Mouse (Mus musculus) MEL (cell line): Measurements from ENCODE around the gene Tnni2. TPM values are rescaled to one million over a fixed set of nuclear protein-coding genes. Genes with fewer than 3 reads are reported as not detected.

Experiments
- DNase-seq: peaks from one replicate; pipeline ENCODE4 v3.0.0; 2011; ENCODE audit warnings: low read depth, low spot score
- H3K27ac ChIP-seq: 2 replicates; pipeline ENCODE4 v1.5.1; 2012; ENCODE audit warnings: low read depth, mild to moderate bottlenecking, control low read depth, low read length, moderate library complexity; ENCODE audit not compliant: control insufficient read depth
- H3K27me3 ChIP-seq, 2 experiments: fragments of 150-350 bp in 1 of 2; sonication (generic) in 1 of 2; 2 replicates each; pipeline ENCODE4 v1.6.1; 2012; ENCODE audit warnings: low read length in 2 of 2, mild to moderate bottlenecking in 2 of 2, improper control_type of control experiment in 1 of 2, moderate library complexity in 1 of 2; ENCODE audit not compliant: insufficient read depth in 2 of 2, control insufficient read depth in 1 of 2
- H3K36me3 ChIP-seq, 2 experiments: 2 replicates each; pipeline ENCODE4 v1.6.1; 2012 to 2014; ENCODE audit warnings: low read length in 2 of 2, improper control_type of control experiment in 1 of 2, inconsistent platforms in 1 of 2, mild to moderate bottlenecking in 1 of 2; ENCODE audit not compliant: insufficient read depth in 2 of 2, control insufficient read depth in 1 of 2
- H3K4me1 ChIP-seq, 2 experiments: fragments of 150-350 bp in 1 of 2; sonication (generic) in 1 of 2; 2 replicates each; pipeline ENCODE4 v1.6.1; 2012; ENCODE audit warnings: low read length in 2 of 2, improper control_type of control experiment in 1 of 2, mild to moderate bottlenecking in 1 of 2; ENCODE audit not compliant: insufficient read depth in 2 of 2, control insufficient read depth in 1 of 2
- H3K4me3 ChIP-seq, 2 experiments: fragments of 150-350 bp in 1 of 2; sonication (generic) in 1 of 2; 2 replicates each; pipeline ENCODE4 v1.5.1; 2012; ENCODE audit warnings: low read depth in 2 of 2, low read length in 2 of 2, mild to moderate bottlenecking in 2 of 2, moderate library complexity in 2 of 2, control low read depth in 1 of 2, improper control_type of control experiment in 1 of 2; ENCODE audit not compliant: control insufficient read depth in 1 of 2, insufficient read depth in 1 of 2
- H3K79me2 ChIP-seq: 2 replicates; pipeline ENCODE4 v1.6.1; 2012; ENCODE audit warnings: mild to moderate bottlenecking, low read length, moderate library complexity; ENCODE audit not compliant: control insufficient read depth, poor library complexity, insufficient read depth
- H3K9ac ChIP-seq: 2 replicates; pipeline ENCODE4 v1.6.1; 2012; ENCODE audit warnings: low read depth, mild to moderate bottlenecking, control low read depth, low read length, moderate library complexity; ENCODE audit not compliant: control insufficient read depth, poor library complexity, severe bottlenecking
- H3K9me3 ChIP-seq: fragments of 150-350 bp; sonication (generic); replicated peaks from 2 replicates; pipeline ENCODE4 v1.6.1; 2012; ENCODE audit warnings: mild to moderate bottlenecking, low read length, improper control_type of control experiment, moderate library complexity; ENCODE audit not compliant: insufficient read depth
- CHD2 ChIP-seq: IDR thresholded peaks from 2 replicates; pipeline ENCODE4 v1.6.1; 2011; ENCODE audit warnings: low read length, improper control_type of control experiment
- E2F4 ChIP-seq: IDR thresholded peaks from 2 replicates; pipeline ENCODE4 v1.6.1; 2011; ENCODE audit warnings: low read depth, low read length, improper control_type of control experiment, borderline replicate concordance
- ELF1 ChIP-seq: IDR thresholded peaks from 2 replicates; pipeline ENCODE4 v1.6.1; 2014; ENCODE audit warnings: low read depth, mild to moderate bottlenecking, inconsistent platforms, low read length, improper control_type of control experiment, moderate library complexity
- EP300 ChIP-seq, 2 experiments: IDR thresholded peaks; 2 replicates each; pipeline ENCODE4 v1.6.1; 2011; ENCODE audit warnings: improper control_type of control experiment in 2 of 2, low read length in 2 of 2, low read depth in 1 of 2, mild to moderate bottlenecking in 1 of 2
- ETS1 ChIP-seq: IDR thresholded peaks from 2 replicates; pipeline ENCODE4 v1.6.1; 2012; ENCODE audit warnings: low read depth, mild to moderate bottlenecking, inconsistent platforms, low read length, improper control_type of control experiment, moderate library complexity
- GABPA ChIP-seq: IDR thresholded peaks from 2 replicates; pipeline ENCODE4 v1.6.1; 2012; ENCODE audit warnings: low read depth, mild to moderate bottlenecking, inconsistent platforms, low read length, improper control_type of control experiment, moderate library complexity
- GATA1 ChIP-seq: IDR thresholded peaks from 2 replicates; pipeline ENCODE4 v1.6.1; 2011; ENCODE audit warnings: low read depth, low read length, improper control_type of control experiment
- HCFC1 ChIP-seq: IDR thresholded peaks from 2 replicates; pipeline ENCODE4 v1.6.1; 2012; ENCODE audit warnings: low read depth, mild to moderate bottlenecking, inconsistent platforms, low read length, improper control_type of control experiment, moderate library complexity
- KAT2A ChIP-seq: conservative IDR thresholded peaks from 2 replicates; pipeline ENCODE4 v1.6.1; 2012; ENCODE audit warnings: low read depth, low read length, improper control_type of control experiment, inconsistent platforms
- MAX ChIP-seq: IDR thresholded peaks from 2 replicates; pipeline ENCODE4 v1.6.1; 2011; ENCODE audit warnings: low read length, improper control_type of control experiment
- MAZ ChIP-seq: IDR thresholded peaks from 2 replicates; pipeline ENCODE4 v1.6.1; 2012; ENCODE audit warnings: low read depth, mild to moderate bottlenecking, inconsistent platforms, low read length, improper control_type of control experiment
- NELFE ChIP-seq: IDR thresholded peaks from 2 replicates; pipeline ENCODE4 v1.6.1; 2011; ENCODE audit warnings: low read depth, low read length, improper control_type of control experiment
- NRF1 ChIP-seq: IDR thresholded peaks from 2 replicates; pipeline ENCODE4 v1.6.1; 2014; ENCODE audit warnings: low read depth, mild to moderate bottlenecking, inconsistent platforms, low read length, improper control_type of control experiment, moderate library complexity; ENCODE audit not compliant: poor library complexity, insufficient read depth, severe bottlenecking
- POLR2A ChIP-seq, 2 experiments: IDR thresholded peaks; 2 replicates each; pipeline ENCODE4 v1.6.1; 2011 to 2012; ENCODE audit warnings: low read length in 2 of 2, mild to moderate bottlenecking in 2 of 2, control low read depth in 1 of 2, improper control_type of control experiment in 1 of 2, low read depth in 1 of 2, moderate library complexity in 1 of 2; ENCODE audit not compliant: control insufficient read depth in 1 of 2, insufficient read depth in 1 of 2, poor library complexity in 1 of 2
- SIN3A ChIP-seq: IDR thresholded peaks from 2 replicates; pipeline ENCODE4 v1.6.1; 2012; ENCODE audit warnings: low read length, improper control_type of control experiment, inconsistent platforms
- TAL1 ChIP-seq: IDR thresholded peaks from 2 replicates; pipeline ENCODE4 v1.6.1; 2012; ENCODE audit warnings: mild to moderate bottlenecking, inconsistent platforms, low read length, moderate library complexity, mixed read lengths
- TCF12 ChIP-seq: IDR thresholded peaks from 2 replicates; pipeline ENCODE4 v1.6.1; 2014; ENCODE audit warnings: low read depth, mild to moderate bottlenecking, inconsistent platforms, low read length, improper control_type of control experiment, moderate library complexity
- UBTF ChIP-seq: IDR thresholded peaks from 2 replicates; pipeline ENCODE4 v1.6.1; 2012; ENCODE audit warnings: low read depth, mild to moderate bottlenecking, inconsistent platforms, low read length, improper control_type of control experiment, moderate library complexity, borderline replicate concordance; ENCODE audit not compliant: insufficient read depth
- USF1 ChIP-seq: IDR thresholded peaks from 2 replicates; pipeline ENCODE4 v1.6.1; 2014; ENCODE audit warnings: low read depth, mild to moderate bottlenecking, inconsistent platforms, low read length, improper control_type of control experiment, moderate library complexity
- ZC3H11A ChIP-seq: IDR thresholded peaks from 2 replicates; pipeline ENCODE4 v1.6.1; 2012; ENCODE audit warnings: low read depth, mild to moderate bottlenecking, inconsistent platforms, low read length, improper control_type of control experiment
- ZMIZ1 ChIP-seq: IDR thresholded peaks from 2 replicates; pipeline ENCODE4 v1.6.1; 2012; ENCODE audit warnings: low read depth, mild to moderate bottlenecking, inconsistent platforms, low read length, improper control_type of control experiment, moderate library complexity
- polyA plus RNA-seq, 2 experiments: library from polyadenylated mRNA; stranded (reverse) in 1 of 2; unstranded in 1 of 2; fragments of >175 nt in 1 of 2; fragments of >200 nt in 1 of 2; gene quantifications; 2 replicates each; pipeline versions ENCODE4 v1.2.1 to v1.2.4; 2012; ENCODE audit warnings: low replicate concordance in 2 of 2, low read depth in 1 of 2; ENCODE audit not compliant: insufficient read length in 2 of 2, insufficient read depth in 1 of 2, missing spikeins in 1 of 2
- total RNA-seq: library from RNA; depleted of rRNA; stranded (reverse); fragments of 300-350 nt; gene quantifications from 2 replicates; pipeline ENCODE4 v1.2.3, GENCODE M21; 2012

Gene Tnni2
- total and polyA plus RNA-seq, 3 experiments: 0.84 TPM; not detected in 2

DNA sequence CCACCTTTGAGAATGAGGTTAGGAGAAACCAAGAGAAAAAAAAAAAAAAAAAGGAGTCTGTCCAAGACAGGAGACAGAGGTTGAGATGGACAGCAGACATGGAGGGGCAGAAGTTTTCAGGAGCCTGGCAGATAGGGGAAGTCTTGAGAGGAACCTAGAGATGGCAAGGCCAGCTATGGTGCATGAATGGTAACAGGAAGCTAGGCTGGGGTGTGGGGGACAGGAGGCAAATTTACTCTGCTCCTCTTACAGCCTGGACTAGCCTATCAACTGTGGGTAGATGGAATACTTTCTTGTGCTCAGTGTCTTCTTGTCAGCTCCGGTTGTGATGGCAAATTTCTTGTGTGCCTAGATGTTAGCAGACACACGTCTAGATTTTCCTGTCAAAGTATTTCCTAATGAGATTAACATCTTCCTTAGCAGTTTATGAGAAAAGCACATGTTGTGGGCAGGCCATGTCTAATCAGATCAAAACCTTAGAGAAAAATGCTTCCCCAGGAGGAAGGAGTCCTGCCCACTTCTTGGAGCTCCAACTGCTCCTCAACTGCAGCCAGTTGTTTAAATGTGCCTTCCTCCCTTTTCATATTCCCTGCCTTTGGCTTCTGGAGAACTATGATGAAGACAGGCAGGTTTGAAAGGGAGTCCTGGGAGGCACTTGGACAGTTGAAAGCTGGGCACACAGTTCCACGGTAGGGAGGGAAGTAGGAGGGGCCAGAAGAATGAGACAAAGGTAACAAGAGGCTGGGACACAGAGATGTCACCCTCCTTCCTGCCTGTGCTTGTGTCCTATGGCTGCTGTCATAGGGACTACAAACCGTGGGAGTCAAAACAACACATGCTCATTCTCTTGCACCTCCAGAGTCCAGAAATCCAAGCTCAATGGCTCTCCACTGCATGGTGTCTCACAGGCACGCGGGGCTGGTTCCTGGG is 47.1 kb upstream of the Tnni2 start (continued):
- TF ChIP-seq MAZ (no peak), TAL1 (no peak), ZC3H11A (no peak), UBTF (no peak), ELF1 (no peak), SIN3A (no peak), HCFC1 (no peak), CHD2 (no peak), E2F4 (no peak), ZMIZ1 (no peak), NRF1 (no peak), KAT2A (no peak)

DNA sequence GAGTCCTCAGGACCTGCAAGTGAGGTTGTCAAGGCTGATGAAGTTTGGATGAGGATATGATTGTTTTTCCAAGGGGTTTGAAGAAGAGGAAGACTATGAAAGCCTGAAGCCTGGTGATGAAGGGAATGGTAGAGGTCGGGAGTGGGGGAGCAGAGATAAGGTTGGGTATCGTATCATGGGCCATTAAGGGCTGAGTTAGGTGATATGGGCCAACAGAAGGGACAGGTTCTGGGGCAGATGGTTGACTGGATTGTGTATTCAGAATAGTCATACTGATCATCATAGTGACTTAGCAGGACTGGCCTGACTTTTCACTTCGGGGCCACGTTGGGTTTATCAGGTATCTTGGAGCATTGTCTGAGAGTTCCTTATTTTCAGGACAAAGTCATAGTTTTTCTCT is 46.1 kb upstream of the Tnni2 start:
- Histone ChIP-seq H3K4me1 (peaks cover 29 to 68% of the 10 kb centered on the region in 2 experiments), H3K9ac (no peak overlapping the region), H3K27me3 (no peaks in the 10 kb centered on the region), H3K79me2 (no peaks in the 10 kb centered on the region), H3K27ac (peak overlapping the region; percentile 35; the same call in 1 of the 2 replicates), H3K4me3 (no peak overlapping the region), H3K9me3 (no peaks in the 10 kb centered on the region), H3K36me3 (peaks cover 0 to 41% of the 10 kb centered on the region in 2 experiments; a peak in 2 of 4 replicates)
- DNase-seq: peak; percentile 35
- TF ChIP-seq MAX (peak; percentile 13; the same call in 1 of the 2 replicates), TCF12 (peak; percentile 36; the same call in 1 of the 2 replicates), EP300 (IDR thresholded peaks at IDR 0.05; ENCODE audit: low read depth in 1 of 2, low read length in 2 of 2) (peak; percentile 48 to 56; a peak in 3 of 4 replicates), ETS1 (0 out of 2 replicates have a peak, but pooled peaks have one; percentile 24), USF1 (no peak), POLR2A (IDR thresholded peaks at IDR 0.05; ENCODE audit: control insufficient read depth in 1 of 2, insufficient read depth in 1 of 2, low read depth in 1 of 2, low read length in 2 of 2, poor library complexity in 1 of 2) (no peak), GATA1 (0 out of 2 replicates have a peak, but pooled peaks have one; percentile 40), TAL1 (peak; percentile 54), NELFE (no peak), GABPA (no peak), ELF1 (no peak)
